26 mouse cellular contexts compared by ENCODE assay signal in the genomic region with DNA sequence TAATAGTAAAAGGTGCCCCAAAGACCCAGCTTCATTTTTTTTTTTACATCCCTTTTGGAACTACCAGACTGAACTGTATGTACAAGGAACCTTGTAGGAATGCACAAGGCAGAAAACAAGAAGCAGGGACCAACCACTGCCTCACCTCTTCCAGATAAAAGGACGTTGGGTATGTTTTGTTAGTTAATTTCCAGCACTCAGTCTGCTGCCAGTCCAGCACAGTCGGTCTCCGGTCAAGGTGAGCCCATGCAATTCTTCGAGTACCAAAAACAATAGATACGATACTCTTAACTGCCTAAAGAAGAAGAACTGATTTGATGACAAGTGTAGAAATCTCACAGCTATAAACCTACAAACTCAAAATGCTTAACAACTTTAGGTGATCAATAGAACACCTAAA. TPM values are rescaled to one million over a fixed set of nuclear protein-coding genes. Genes with fewer than 3 reads are reported as not detected.
DNase-seq lines count a peak whose midpoint lies in the region; TF ChIP-seq lines count a peak whose summit lies in the region.
"Had no signal": no experiment of that assay in that cellular context is flagged by ENCODE, and none has a peak within 500 bp of the region (broad histone marks: within the 10 kb centered on the region; RNA-seq: fewer than 3 reads in every experiment).

No protein-coding gene starts in this region.

- H3K4me3 ChIP-seq in E14TG2a.4 (replicated peaks; ENCODE audit: low read length) = peak overlapping the region; percentile 94
- peak overlapping the region; percentile 29; the same call in 1 of the 2 replicates for H3K4me3 ChIP-seq in ES-Bruce4 (ENCODE audit: low read depth, low read length)
- peak overlapping the region; percentile 15 to 42; a peak in 3 of 4 replicates for H3K4me3 ChIP-seq in ES-E14 (ENCODE audit: insufficient read depth in 1 of 2, low read depth in 1 of 2, low read length in 2 of 2, poor library complexity in 1 of 2, severe bottlenecking in 1 of 2)
- H3K4me3 ChIP-seq: embryonic facial prominence, embryonic 13.5 days; embryonic facial prominence, embryonic 15.5 days; erythroblast, embryonic 14.5 days; forebrain, embryonic 10.5 days; forebrain, embryonic 13.5 days; forebrain, embryonic 15.5 days had no signal

- H3K36me3 ChIP-seq in E14TG2a.4 (ENCODE audit: insufficient read depth, low read length) (peaks cover 60% of the 10 kb centered on the region), ES-Bruce4 (ENCODE audit: control insufficient read depth, insufficient read depth, low read length, poor library complexity, severe bottlenecking) (peaks cover 18% of the 10 kb centered on the region), ES-E14 (ENCODE audit: control insufficient read depth, insufficient read depth, low read length, poor library complexity, severe bottlenecking) (peaks cover 7% of the 10 kb centered on the region; the same call in 1 of the 2 replicates)

- peak overlapping the region; percentile 94 for H3K27ac ChIP-seq in ES-Bruce4 (ENCODE audit: insufficient read depth, low read length)
- H3K27ac ChIP-seq in ES-E14 (ENCODE audit: insufficient read depth, low read depth, low read length, poor library complexity, severe bottlenecking) = peak overlapping the region; percentile 73; the same call in 1 of the 2 replicates
- H3K27ac ChIP-seq: embryonic facial prominence, embryonic 13.5 days; embryonic facial prominence, embryonic 15.5 days; forebrain, embryonic 10.5 days; forebrain, embryonic 13.5 days; forebrain, embryonic 15.5 days had no signal

- peak; percentile 51 for DNase-seq in ES-E14 (ENCODE audit: low read depth, low spot score)
- DNase-seq in ZHBTc4 (ENCODE audit: low read depth, low spot score) = peak; percentile 78
- no peak for DNase-seq in gastrocnemius, adult 18-20 months (ENCODE audit: low spot score)
- no peak for DNase-seq in left cerebral cortex, postnatal 25 days (ENCODE audit: low spot score in 2 of 2)
- no peak for DNase-seq in urinary bladder, adult 18-20 months (ENCODE audit: low spot score in 2 of 2)
- DNase-seq: adrenal gland, adult 2 months; adrenal gland, postnatal 10 days; adrenal gland, postnatal 25 days; cerebellum, adult 11 months; cerebellum, adult 18-20 months; cerebellum, adult 8-10 months; cerebellum, adult 9-11 months; cerebellum, postnatal 14 days; cerebellum, postnatal 36 days; embryo, embryonic 11 days; forebrain, postnatal 0 days had no signal

- intact Hi-C loops in left cerebral cortex, postnatal 25 days (cut with DNase I) = no loop called here

- H3K4me1 ChIP-seq in E14TG2a.4 (replicated peaks; ENCODE audit: low read depth, low read length) (peaks cover 67% of the 10 kb centered on the region), ES-Bruce4 (ENCODE audit: control insufficient read depth, insufficient read depth, low read length) (peaks cover 3% of the 10 kb centered on the region), ES-E14 (ENCODE audit: control insufficient read depth in 2 of 2, insufficient read depth in 2 of 2, low read length in 2 of 2, poor library complexity in 1 of 2) (peaks cover 8 to 25% of the 10 kb centered on the region in 2 experiments; a peak in 3 of 4 replicates)

- TF ChIP-seq POLR2A in ES-Bruce4 (IDR thresholded peaks at IDR 0.05; ENCODE audit: insufficient read depth, low read length) = no peak

- TF ChIP-seq CTCF in E14TG2a.4 (conservative IDR thresholded peaks at IDR 0.05; ENCODE audit: low read length) (no peak), ES-Bruce4 (IDR thresholded peaks at IDR 0.05; ENCODE audit: low read depth, low read length) (no peak)

- H3K9ac ChIP-seq in ES-Bruce4 (ENCODE audit: low read depth, poor library complexity, severe bottlenecking) (peak overlapping the region; percentile 79; the same call in 1 of the 2 replicates), ES-E14 (ENCODE audit: insufficient read depth, low read depth, low read length, poor library complexity, severe bottlenecking) (peak overlapping the region; percentile 35; the same call in 1 of the 2 replicates)
- H3K9ac ChIP-seq: embryonic facial prominence, embryonic 13.5 days; embryonic facial prominence, embryonic 15.5 days; forebrain, embryonic 13.5 days; forebrain, embryonic 15.5 days; forebrain, postnatal 0 days had no signal

- no peaks in the 10 kb centered on the region for H3K27me3 ChIP-seq in E14TG2a.4 (ENCODE audit: insufficient read depth, low read length)
- no peaks in the 10 kb centered on the region for H3K27me3 ChIP-seq in ES-Bruce4 (ENCODE audit: control insufficient read depth, insufficient read depth, low read length, poor library complexity, severe bottlenecking)
- H3K27me3 ChIP-seq: embryonic facial prominence, embryonic 13.5 days; embryonic facial prominence, embryonic 15.5 days; forebrain, embryonic 13.5 days; forebrain, embryonic 15.5 days had no signal

- peak; percentile 90 for TF ChIP-seq EP300 in ES-Bruce4 (IDR thresholded peaks at IDR 0.05; ENCODE audit: insufficient read depth, low read depth, low read length)

- H3K9me3 ChIP-seq in E14TG2a.4 (ENCODE audit: low read length) (no peaks in the 10 kb centered on the region), ES-Bruce4 (replicated peaks; ENCODE audit: control insufficient read depth, insufficient read depth, low read length, poor library complexity, severe bottlenecking) (no peaks in the 10 kb centered on the region), ES-E14 (ENCODE audit: control insufficient read depth, insufficient read depth, low read depth, low read length) (no peaks in the 10 kb centered on the region)
- H3K9me3 ChIP-seq: embryonic facial prominence, embryonic 13.5 days; embryonic facial prominence, embryonic 15.5 days; forebrain, embryonic 10.5 days; forebrain, embryonic 13.5 days; forebrain, embryonic 15.5 days had no signal

- in situ Hi-C loops in ES-E14 (cut with MboI; ENCODE audit: low sequenced_read_pairs in 2 of 2, unreplicated experiment in 2 of 2) = no loop called here

TF ChIP-seq in ES-E14, 5 proteins besides CTCF, POLR2A, EP300 and RAD21:
- TF ChIP-seq MAFK (IDR thresholded peaks at IDR 0.05; ENCODE audit: insufficient read depth, low read depth, low read length) (no peak), CHD2 (IDR thresholded peaks at IDR 0.05; ENCODE audit: low read depth, low read length) (0 out of 2 replicates have a peak, but pooled peaks have one; percentile 40)

RNA-seq across cellular contexts. Expression of a gene that starts 4.2 kb away (rescaled TPM):
- 31.2 and 37.3 TPM in 2 replicates for polyA plus RNA-seq in ES-Bruce4 (2011; ENCODE audit: insufficient read depth, insufficient read length, low read depth, missing spikeins)
- total RNA-seq in ES-E14 (2012; rRNA removed) = 31.1 and 33.3 TPM in 2 replicates
- 10 to 100 TPM; 19.2 to 20.5 TPM for total RNA-seq in gastrocnemius, adult 18-20 months (2021)
- 10 to 100 TPM in 1 of 2 experiments, 1 to 10 TPM in 1; 9.4 to 10.0 TPM for total RNA-seq in left cerebral cortex, postnatal 25 days (2021)
- polyA plus RNA-seq: erythroblast, embryonic 14.5 days had no signal

RNA-seq across cellular contexts. Expression of a gene that starts 16.1 kb away (rescaled TPM):
- polyA plus RNA-seq in ES-Bruce4 (2011; ENCODE audit: insufficient read depth, insufficient read length, low read depth, missing spikeins) = 3.4 and 3.5 TPM in 2 replicates
- total RNA-seq in ES-E14 (2012; rRNA removed) = 2.8 and 5.1 TPM in 2 replicates
- total RNA-seq in gastrocnemius, adult 18-20 months (2021) = 1 to 10 TPM; 2.7 to 3.6 TPM
- total RNA-seq in left cerebral cortex, postnatal 25 days (2021) = 1 to 10 TPM; 6.9 to 7.8 TPM
- total RNA-seq: common myeloid progenitor, adult 5-6 weeks; MEL had no signal
- polyA plus RNA-seq: erythroblast, embryonic 14.5 days had no signal

RNA-seq across cellular contexts. Expression of a gene that starts 45.9 kb away (rescaled TPM):
- 4.5 and 5.3 TPM in 2 replicates for polyA plus RNA-seq in ES-Bruce4 (2011; ENCODE audit: insufficient read depth, insufficient read length, low read depth, missing spikeins)
- total RNA-seq in ES-E14 (2012; rRNA removed) = 3.4 and 5.2 TPM in 2 replicates
- total RNA-seq in gastrocnemius, adult 18-20 months (2021) = 1 to 10 TPM; 1.6 to 1.7 TPM
- 1 to 10 TPM; 3.4 to 4.1 TPM for total RNA-seq in left cerebral cortex, postnatal 25 days (2021)

RNA-seq across cellular contexts. Expression of a gene that starts 48.6 kb away (rescaled TPM):
- polyA plus RNA-seq in ES-Bruce4 (2011; ENCODE audit: insufficient read depth, insufficient read length, low read depth, missing spikeins) = 25.0 and 26.6 TPM in 2 replicates
- 18.1 and 23.6 TPM in 2 replicates for total RNA-seq in ES-E14 (2012; rRNA removed)
- under 1 TPM; 0.64 to 0.78 TPM for total RNA-seq in gastrocnemius, adult 18-20 months (2021)
- 1 to 10 TPM; 2.7 to 3.3 TPM for total RNA-seq in left cerebral cortex, postnatal 25 days (2021)

RNA-seq across cellular contexts. Expression of a gene that starts 57.0 kb away (rescaled TPM):
- 50.9 and 59.1 TPM in 2 replicates for polyA plus RNA-seq in ES-Bruce4 (2011; ENCODE audit: insufficient read depth, insufficient read length, low read depth, missing spikeins)
- 55.3 and 57.3 TPM in 2 replicates for total RNA-seq in ES-E14 (2012; rRNA removed)
- 1 to 10 TPM; 3.4 to 3.9 TPM for total RNA-seq in gastrocnemius, adult 18-20 months (2021)
- total RNA-seq in left cerebral cortex, postnatal 25 days (2021) = 10 to 100 TPM; 12.2 to 13.4 TPM

Comparison
In these comparisons a context has a peak if more than half of its experiments do, and no peak if none do; other contexts are left out.
1. H3K4me3 ChIP-seq: peak in every context shown above with its lines; median percentile 94 in E14TG2a.4; 29 in ES-Bruce4; 28 in ES-E14.
2. DNase-seq: peak in ES-E14 (single experiment) and ZHBTc4 (single experiment); none in gastrocnemius, adult 18-20 months (single experiment), left cerebral cortex, postnatal 25 days (0 of 2) and urinary bladder, adult 18-20 months (0 of 2).